Mouse (Mus musculus): Measurements from ENCODE around the gene Gtdc1. TPM values are rescaled to one million over a fixed set of nuclear protein-coding genes. Genes with fewer than 3 reads are reported as not detected.
"Not testable (repeated sequence)": the region's sequence is repeated elsewhere in the genome, so short reads cannot be mapped to it uniquely, and the experiment has no call there.

Gtdc1 gene
- polyA plus RNA-seq, 1 experiment from 2014 or later = 14.9 TPM

- Histone ChIP-seq H3K9me3 (replicated peaks) (no peaks in the 10 kb centered on the region), H3K9ac (no peak overlapping the region), H3K27me3 (no peaks in the 10 kb centered on the region), H3K4me2 (replicated peaks) (no peak overlapping the region), H3K27ac (replicated peaks) (no peak overlapping the region), H3K36me3 (no peaks in the 10 kb centered on the region), H3K4me1 (no peaks in the 10 kb centered on the region), H3K4me3 (replicated peaks) (no peak overlapping the region)
- ATAC-seq (ENCODE audit: insufficient number of reproducible peaks, low FRiP score, low TSS enrichment, low read depth) = no peak
- 85% methylated on average over 4 of the region's 4 CpGs for WGBS
These were observed 289.3 kb downstream of the Gtdc1 start for GRCm38 (mm10) chr2:44638157-44638556.

DNA sequence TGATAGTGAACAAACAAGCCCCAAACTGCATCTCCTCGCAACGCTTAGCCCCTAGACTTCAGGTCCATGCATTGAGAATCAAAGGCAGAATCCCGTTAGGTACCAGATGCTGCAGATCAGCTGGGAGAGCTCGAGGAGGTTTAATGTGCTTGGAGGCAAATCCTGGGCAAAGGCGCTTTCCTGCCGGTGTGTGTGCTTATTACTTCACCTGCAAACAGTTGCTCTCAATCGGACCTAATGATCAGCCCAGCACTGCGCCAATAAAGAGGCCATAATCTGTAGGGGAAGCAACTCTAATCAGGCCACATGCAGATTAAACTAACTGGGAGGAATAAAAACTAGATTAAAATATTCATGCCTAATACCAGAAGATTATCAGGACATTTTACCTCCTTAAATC, 293.5 kb downstream of the Gtdc1 start:
- WGBS = 69% methylated on average over 8 of the region's 8 CpGs
- Histone ChIP-seq H3K4me1 (0 out of 2 replicates have a peak, but pooled peaks cover 3% of the 10 kb centered on the region), H3K27ac (replicated peaks) (no peak overlapping the region), H3K9ac (no peak overlapping the region), H3K36me3 (no peaks in the 10 kb centered on the region), H3K4me3 (replicated peaks) (no peak overlapping the region), H3K4me2 (replicated peaks) (no peak overlapping the region), H3K9me3 (replicated peaks) (no peaks in the 10 kb centered on the region), H3K27me3 (no peaks in the 10 kb centered on the region)
- no peak for ATAC-seq (ENCODE audit: insufficient number of reproducible peaks, low FRiP score, low TSS enrichment, low read depth)

- Histone ChIP-seq H3K4me2 (replicated peaks) (no peak overlapping the region), H3K27ac (replicated peaks) (no peak overlapping the region), H3K4me1 (0 out of 2 replicates have a peak, but pooled peaks cover 3% of the 10 kb centered on the region), H3K9ac (no peak overlapping the region), H3K9me3 (replicated peaks) (no peaks in the 10 kb centered on the region), H3K27me3 (no peaks in the 10 kb centered on the region), H3K36me3 (no peaks in the 10 kb centered on the region), H3K4me3 (replicated peaks) (no peak overlapping the region)
- no peak for ATAC-seq (ENCODE audit: insufficient number of reproducible peaks, low FRiP score, low TSS enrichment, low read depth)
- WGBS = 58% methylated on average over 5 of the region's 5 CpGs
These were observed 294.4 kb downstream of the Gtdc1 start for GRCm38 (mm10) chr2:44633064-44633463.

- Histone ChIP-seq H3K4me3 (replicated peaks) (no peak overlapping the region), H3K4me1 (0 out of 2 replicates have a peak, but pooled peaks cover 3% of the 10 kb centered on the region), H3K36me3 (no peaks in the 10 kb centered on the region), H3K9ac (no peak overlapping the region), H3K4me2 (replicated peaks) (no peak overlapping the region), H3K27ac (replicated peaks) (no peak overlapping the region), H3K9me3 (replicated peaks) (no peaks in the 10 kb centered on the region), H3K27me3 (no peaks in the 10 kb centered on the region)
- ATAC-seq (ENCODE audit: insufficient number of reproducible peaks, low FRiP score, low TSS enrichment, low read depth) = no peak
- WGBS = 32% methylated on average over 10 of the region's 10 CpGs
These were observed 294.9 kb downstream of the Gtdc1 start for GRCm38 (mm10) chr2:44632584-44632983.

DNA sequence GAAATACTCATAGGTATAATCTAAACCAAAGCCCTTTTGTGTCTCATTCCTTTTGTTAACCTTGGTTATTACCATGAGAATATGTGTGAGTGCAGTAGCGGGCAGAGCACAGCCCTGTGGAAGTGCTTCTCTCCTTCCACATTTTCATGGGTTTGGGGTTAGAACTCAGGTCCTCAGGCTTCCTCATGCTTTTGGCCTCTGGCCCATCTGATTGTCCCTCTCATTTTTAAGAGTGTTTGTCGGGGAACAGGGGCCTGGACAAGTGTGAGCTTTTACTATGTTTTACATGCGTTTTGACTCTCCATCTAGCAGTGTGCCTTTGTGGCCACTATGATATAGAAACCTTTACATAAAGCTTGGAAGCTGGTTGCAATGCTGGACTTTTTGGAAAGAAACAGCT, 296.4 kb downstream of the Gtdc1 start:
- Histone ChIP-seq H3K4me3 (replicated peaks) (no peak overlapping the region), H3K9ac (no peak overlapping the region), H3K36me3 (no peaks in the 10 kb centered on the region), H3K27me3 (no peaks in the 10 kb centered on the region), H3K4me1 (0 out of 2 replicates have a peak, but pooled peaks cover 3% of the 10 kb centered on the region), H3K27ac (replicated peaks) (no peak overlapping the region), H3K4me2 (replicated peaks) (no peak overlapping the region), H3K9me3 (replicated peaks) (no peaks in the 10 kb centered on the region)
- ATAC-seq (ENCODE audit: insufficient number of reproducible peaks, low FRiP score, low TSS enrichment, low read depth) = no peak
- 81% methylated on average over 3 of the region's 3 CpGs for WGBS

- Histone ChIP-seq H3K9ac (no peak overlapping the region), H3K4me3 (replicated peaks) (no peak overlapping the region), H3K27ac (replicated peaks) (no peak overlapping the region), H3K4me2 (replicated peaks) (no peak overlapping the region), H3K27me3 (no peaks in the 10 kb centered on the region), H3K4me1 (0 out of 2 replicates have a peak, but pooled peaks cover 3% of the 10 kb centered on the region), H3K9me3 (replicated peaks) (no peaks in the 10 kb centered on the region), H3K36me3 (no peaks in the 10 kb centered on the region)
- ATAC-seq (ENCODE audit: insufficient number of reproducible peaks, low FRiP score, low TSS enrichment, low read depth) = no peak
- 88% methylated on average over 1 of the region's 1 CpGs for WGBS
These were observed 298.7 kb downstream of the Gtdc1 start for GRCm38 (mm10) chr2:44628778-44629177.

DNA sequence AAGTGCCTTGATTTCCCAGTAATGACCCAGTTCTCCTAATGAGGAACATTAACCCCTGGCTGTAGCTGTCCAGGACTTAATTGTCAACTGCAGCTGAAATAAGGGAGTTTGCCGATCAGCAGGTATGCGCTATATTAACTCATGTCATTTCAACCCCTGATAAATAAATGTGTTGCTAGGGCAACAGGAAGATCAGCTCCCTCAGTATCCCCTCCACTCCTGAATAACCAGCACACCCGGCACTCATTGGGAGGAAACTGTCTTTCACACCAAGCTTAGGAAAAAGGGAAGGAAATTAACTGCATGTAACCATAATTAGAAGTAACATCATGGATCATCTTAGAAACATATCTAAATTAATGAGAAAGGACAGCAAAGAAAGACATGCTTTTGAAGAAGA, 302.3 kb downstream of the Gtdc1 start:
- H3K9ac ChIP-seq = no peak overlapping the region
- H3K4me1 ChIP-seq = no peaks in the 10 kb centered on the region
- no peaks in the 10 kb centered on the region for H3K27me3 ChIP-seq
- H3K36me3 ChIP-seq = no peaks in the 10 kb centered on the region
- H3K27ac ChIP-seq (replicated peaks) = no peak overlapping the region
- WGBS = 71% methylated on average over 3 of the region's 3 CpGs
- no peaks in the 10 kb centered on the region for H3K9me3 ChIP-seq (replicated peaks)
- H3K4me2 ChIP-seq (replicated peaks) = no peak overlapping the region
- no peak overlapping the region for H3K4me3 ChIP-seq (replicated peaks)
- no peak for ATAC-seq (ENCODE audit: insufficient number of reproducible peaks, low FRiP score, low TSS enrichment, low read depth)

DNA sequence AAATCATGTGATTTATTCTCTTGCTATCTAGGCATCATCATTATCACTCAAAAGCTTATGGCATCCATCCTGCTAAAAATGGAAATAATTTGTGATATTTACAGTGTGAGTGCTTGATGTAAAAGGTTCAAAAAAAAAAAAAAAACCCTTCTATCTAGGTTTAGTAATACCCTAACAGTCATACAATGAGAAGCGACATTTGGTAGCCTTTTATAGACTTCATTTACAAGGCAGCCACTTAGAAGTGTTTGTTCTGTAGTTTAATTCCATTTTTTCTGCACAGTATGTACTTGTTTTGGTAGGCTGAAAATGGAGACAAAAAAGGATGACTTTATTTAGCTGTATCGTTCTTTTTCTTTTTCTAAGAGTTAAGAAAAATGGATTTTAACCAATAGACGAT, 305.0 kb downstream of the Gtdc1 start:
- WGBS = 95% methylated on average over 3 of the region's 3 CpGs

DNA sequence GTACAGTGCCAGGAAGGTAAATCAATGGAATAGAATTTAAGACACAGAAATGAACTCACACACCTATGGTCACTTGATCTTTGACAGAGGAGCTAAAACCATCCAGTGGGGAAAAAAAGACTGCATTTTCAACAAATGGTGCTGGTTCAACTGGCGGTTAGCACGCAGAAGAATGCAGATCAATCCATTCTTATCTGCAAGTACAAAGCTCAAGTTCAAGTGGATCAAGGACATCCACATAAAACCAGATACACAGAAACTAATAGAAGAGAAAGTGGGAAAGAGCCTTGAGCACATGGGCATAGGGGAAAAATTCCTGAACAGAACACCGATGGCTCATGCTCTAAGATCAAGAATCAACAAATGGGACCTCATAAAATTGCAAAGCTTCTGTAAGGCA, 327.8 kb downstream of the Gtdc1 start:
- not testable (repeated sequence) for H3K27me3 ChIP-seq; H3K27ac ChIP-seq (replicated peaks); H3K4me2 ChIP-seq (replicated peaks); H3K4me3 ChIP-seq (replicated peaks); H3K9ac ChIP-seq; ATAC-seq (ENCODE audit: insufficient number of reproducible peaks, low FRiP score, low TSS enrichment, low read depth); H3K4me1 ChIP-seq; H3K36me3 ChIP-seq; H3K9me3 ChIP-seq (replicated peaks)
- WGBS = 97% methylated on average over 3 of the region's 3 CpGs

More for the DNA sequence above, 305.0 kb downstream of the Gtdc1 start:
- H3K36me3 ChIP-seq = no peaks in the 10 kb centered on the region
- H3K4me1 ChIP-seq = no peaks in the 10 kb centered on the region
- H3K9ac ChIP-seq = no peak overlapping the region
- no peaks in the 10 kb centered on the region for H3K27me3 ChIP-seq
- no peaks in the 10 kb centered on the region for H3K9me3 ChIP-seq (replicated peaks)
- H3K4me2 ChIP-seq (replicated peaks) = no peak overlapping the region
- ATAC-seq (ENCODE audit: insufficient number of reproducible peaks, low FRiP score, low TSS enrichment, low read depth) = no peak
- H3K4me3 ChIP-seq (replicated peaks) = no peak overlapping the region
- no peak overlapping the region for H3K27ac ChIP-seq (replicated peaks)

DNA sequence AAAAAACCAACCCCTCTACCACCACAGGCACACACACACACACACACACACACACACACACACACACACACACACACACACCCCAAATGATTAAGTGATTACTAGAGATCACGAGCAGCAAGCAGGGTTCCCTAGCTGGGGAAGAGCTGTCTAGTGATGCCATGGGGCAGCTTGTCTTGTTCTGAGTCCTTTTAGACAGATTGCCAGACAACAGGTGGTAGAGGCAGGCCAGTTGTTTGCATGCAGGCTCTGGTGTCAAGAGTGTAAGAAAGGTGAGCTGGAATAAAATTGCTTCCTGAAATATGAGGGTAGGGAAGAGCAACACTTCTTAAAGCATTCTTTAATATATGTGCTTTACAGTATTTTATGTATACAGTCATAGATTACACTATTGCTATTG, 333.2 kb downstream of the Gtdc1 start:
- no peaks in the 10 kb centered on the region for H3K9me3 ChIP-seq (replicated peaks)
- no peak overlapping the region for H3K4me2 ChIP-seq (replicated peaks)
- H3K4me1 ChIP-seq = peaks cover 3% of the 10 kb centered on the region
- H3K9ac ChIP-seq = no peak overlapping the region
- H3K4me3 ChIP-seq (replicated peaks) = no peak overlapping the region
- 61% methylated on average over 1 of the region's 1 CpGs for WGBS
- H3K27ac ChIP-seq (replicated peaks) = no peak overlapping the region
- ATAC-seq (ENCODE audit: insufficient number of reproducible peaks, low FRiP score, low TSS enrichment, low read depth) = no peak
- H3K27me3 ChIP-seq = no peaks in the 10 kb centered on the region
- no peaks in the 10 kb centered on the region for H3K36me3 ChIP-seq

GRCm38 (mm10) chr2:44590881-44591280, 336.6 kb downstream of the Gtdc1 start:
- no peaks in the 10 kb centered on the region for H3K27me3 ChIP-seq
- no peaks in the 10 kb centered on the region for H3K9me3 ChIP-seq (replicated peaks)
- H3K27ac ChIP-seq (replicated peaks) = no peak overlapping the region
- no peak overlapping the region for H3K4me3 ChIP-seq (replicated peaks)
- no peak overlapping the region for H3K4me2 ChIP-seq (replicated peaks)
- no peaks in the 10 kb centered on the region for H3K4me1 ChIP-seq
- no peak overlapping the region for H3K9ac ChIP-seq
- no peak for ATAC-seq (ENCODE audit: insufficient number of reproducible peaks, low FRiP score, low TSS enrichment, low read depth)
- 56% methylated on average over 4 of the region's 4 CpGs for WGBS
- no peaks in the 10 kb centered on the region for H3K36me3 ChIP-seq

GRCm38 (mm10) chr2:44584061-44584460, 343.4 kb downstream of the Gtdc1 start:
- no peaks in the 10 kb centered on the region for H3K4me1 ChIP-seq
- no peak overlapping the region for H3K4me2 ChIP-seq (replicated peaks)
- no peak overlapping the region for H3K27ac ChIP-seq (replicated peaks)
- no peak overlapping the region for H3K4me3 ChIP-seq (replicated peaks)
- H3K9me3 ChIP-seq (replicated peaks) = no peaks in the 10 kb centered on the region
- no peaks in the 10 kb centered on the region for H3K27me3 ChIP-seq
- H3K9ac ChIP-seq = no peak overlapping the region
- no peaks in the 10 kb centered on the region for H3K36me3 ChIP-seq
- no peak for ATAC-seq (ENCODE audit: insufficient number of reproducible peaks, low FRiP score, low TSS enrichment, low read depth)

All from embryonic facial prominence, embryonic 15.5 days (tissue).